Mouse (Mus musculus) adrenal gland, postnatal 4 days (tissue): ENCODE measurements around the gene Txlnb. TPM values are rescaled to one million over a fixed set of nuclear protein-coding genes. Genes with fewer than 3 reads are reported as not detected.
"Not testable (repeated sequence)": the region's sequence is repeated elsewhere in the genome, so short reads cannot be mapped to it uniquely, and the experiment has no call there.

Experiments
- DNase-seq, 2 experiments: peaks; one replicate each; pipeline ENCODE4 v3.0.0; 2021 to 2022; ENCODE audit warnings: low spot score in 2 of 2, mixed read lengths in 2 of 2
- long read RNA-seq, 2 experiments: library from polyadenylated mRNA; stranded (forward); transcript quantifications; one replicate each; pipeline ENCODE4 v2.0.0; 2021
- total RNA-seq, 2 experiments: library from RNA; stranded (reverse); gene quantifications; 2 replicates each; pipeline ENCODE4 v1.2.3; 2021

Txlnb gene
- total RNA-seq = 1 to 10 TPM; 1.7 to 3.2 TPM
- long read RNA-seq, experiment 1, full-length matches to known transcripts = 1 of 1 reads
- long read RNA-seq, experiment 1, partial matches to known transcripts = 0 of 1 reads
- long read RNA-seq, experiment 1, other reads (novel, unspliced or antisense) = 0 of 1 reads
- long read RNA-seq, experiment 2, full-length matches to known transcripts = 2 of 3 reads
- long read RNA-seq, experiment 2, partial matches to known transcripts = 1 of 3 reads
- long read RNA-seq, experiment 2, other reads (novel, unspliced or antisense) = 0 of 3 reads

DNA sequence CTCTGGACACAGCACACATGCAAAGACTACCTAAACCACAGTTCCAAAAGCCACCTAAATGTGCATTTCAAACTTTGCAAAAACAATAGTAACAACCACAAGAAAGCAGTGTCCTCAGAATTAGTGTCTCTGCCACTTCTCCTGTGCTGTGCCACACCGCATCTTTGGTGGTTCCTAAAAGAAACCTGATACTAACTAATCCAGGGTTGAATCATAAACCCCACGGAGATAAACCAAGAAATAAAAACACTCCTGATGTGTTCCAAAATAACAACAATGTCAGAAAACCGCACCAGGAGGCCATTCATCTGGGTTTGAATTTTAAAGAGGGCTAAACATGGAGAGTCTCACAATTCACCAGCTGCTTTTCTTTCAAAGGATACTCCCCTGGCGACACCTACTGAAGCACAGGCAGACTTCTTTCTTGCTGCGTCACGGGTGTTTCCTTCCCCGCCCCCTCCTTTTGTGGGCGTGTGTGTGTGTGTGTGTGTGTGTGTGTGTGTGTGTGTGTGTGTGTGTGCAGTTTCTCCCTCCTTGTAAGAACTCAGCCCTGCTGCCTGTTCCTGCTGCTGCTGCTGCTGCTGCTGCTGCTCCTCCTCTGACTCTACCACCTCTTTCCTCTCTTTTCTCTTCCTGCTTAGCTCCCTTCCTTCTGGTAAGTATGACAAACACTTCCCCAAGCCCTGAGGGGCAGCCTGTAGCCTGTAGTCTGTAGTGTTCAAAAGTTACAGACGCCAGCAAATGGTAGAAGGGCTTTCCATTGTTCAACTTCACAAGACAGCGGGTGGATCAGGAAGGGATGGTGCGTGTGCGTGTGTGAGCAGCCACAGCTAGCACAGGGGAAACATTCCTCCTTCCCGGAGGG, at the start of gene Txlnb:
TSS of gene Txlnb (plus strand) at position 460 of the 865 bp plus-strand sequence.
- no peak for DNase-seq

DNA sequence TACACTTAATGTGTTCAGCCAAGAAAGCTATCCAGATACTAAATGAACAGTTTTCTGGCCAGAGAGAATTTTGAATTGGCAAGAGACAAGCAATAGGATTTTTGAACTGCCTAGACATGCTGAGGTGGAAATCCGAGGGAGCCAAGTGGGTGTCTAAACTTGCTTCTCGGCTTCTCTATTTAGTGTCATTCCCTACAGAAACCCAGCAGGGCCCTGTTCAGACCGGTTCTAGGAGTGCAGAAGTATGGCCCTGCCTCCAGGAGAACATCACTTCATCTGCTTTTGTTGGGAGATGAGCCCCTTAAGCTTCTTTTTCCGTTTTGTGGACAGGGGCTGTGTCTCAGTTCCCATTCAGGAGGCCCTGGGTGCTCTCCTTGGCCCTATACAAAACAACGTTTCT, 43.5 kb upstream of the Txlnb start:
- no peak for DNase-seq

DNA sequence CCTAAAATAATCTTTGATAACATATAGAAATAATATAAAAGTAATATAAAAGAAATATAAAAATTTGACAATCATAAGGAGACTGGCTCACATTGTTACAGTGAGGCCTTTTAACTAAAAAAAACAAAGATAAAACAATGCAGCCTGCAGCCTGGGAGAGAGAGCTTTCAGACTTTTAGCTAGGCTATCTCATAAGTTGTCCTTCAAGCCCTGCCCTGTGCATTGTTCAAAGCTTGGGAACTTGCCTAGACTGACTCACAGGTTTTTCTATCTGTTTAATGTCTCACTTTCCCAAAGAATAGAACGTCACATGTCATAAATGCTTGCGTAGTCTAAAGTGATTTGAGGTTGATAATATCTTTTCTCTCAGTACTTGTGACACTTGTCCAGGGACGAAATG, 36.3 kb upstream of the Txlnb start:
- DNase-seq = no peak

DNA sequence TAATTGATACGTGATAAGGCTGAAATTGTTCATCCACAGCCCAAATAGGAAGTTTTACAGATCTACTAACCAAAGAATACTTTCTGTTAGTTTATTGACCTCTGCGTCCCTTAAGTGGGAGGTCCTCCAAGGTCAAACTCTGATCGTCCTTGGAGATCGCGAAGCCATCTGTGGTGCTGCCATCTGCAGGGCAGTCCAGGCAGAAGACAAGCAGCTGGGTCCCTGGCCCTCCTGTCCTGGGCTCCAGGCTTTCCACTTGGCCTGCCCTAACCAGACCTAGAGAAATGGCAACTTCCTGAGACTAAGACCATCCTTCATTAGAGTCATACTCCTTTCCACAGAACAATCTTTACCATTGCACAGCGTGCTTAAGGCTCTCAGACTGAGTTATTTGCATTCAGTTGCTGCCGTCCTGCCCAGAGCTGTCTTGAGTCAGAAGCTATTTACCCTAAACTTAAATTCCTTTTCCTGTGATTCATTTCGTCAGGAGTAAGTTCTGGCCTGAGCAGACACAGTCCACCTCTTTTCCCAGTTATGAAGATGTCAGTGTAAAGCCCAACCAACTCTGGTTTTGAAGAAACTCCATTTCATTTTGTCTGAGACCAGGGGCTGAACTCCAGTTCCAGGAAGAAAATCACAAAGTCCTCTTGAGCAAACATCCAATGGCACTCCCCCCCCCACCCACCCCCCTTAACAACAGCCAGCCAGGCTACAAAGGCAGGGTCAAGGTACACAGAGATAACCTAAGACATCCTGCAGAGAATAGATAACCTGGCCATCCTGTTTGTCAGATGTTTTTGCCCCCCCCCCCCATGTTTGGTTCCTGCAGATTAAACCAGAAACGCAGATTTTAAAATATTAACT, 35.0 kb upstream of the Txlnb start:
- no peak for DNase-seq

DNA sequence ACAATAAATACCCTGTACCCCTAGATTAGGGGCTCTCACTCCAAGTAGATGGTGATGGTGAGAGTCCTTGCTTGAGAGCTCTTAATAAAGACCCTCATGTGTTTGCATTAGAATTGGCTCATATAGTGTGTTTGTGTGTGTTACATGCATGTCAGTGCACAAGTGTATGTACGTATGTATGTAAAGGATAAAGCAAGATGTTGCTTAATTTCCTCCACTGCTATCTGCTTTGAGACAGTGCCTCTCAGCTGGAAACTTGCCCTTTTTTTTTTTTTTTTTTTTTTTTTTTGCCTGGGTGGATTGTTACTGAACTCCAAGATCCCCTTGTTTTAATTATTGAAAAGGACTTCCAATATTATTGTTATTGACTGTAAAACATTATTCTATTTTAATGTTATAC, 34.4 kb upstream of the Txlnb start:
- no peak for DNase-seq

DNA sequence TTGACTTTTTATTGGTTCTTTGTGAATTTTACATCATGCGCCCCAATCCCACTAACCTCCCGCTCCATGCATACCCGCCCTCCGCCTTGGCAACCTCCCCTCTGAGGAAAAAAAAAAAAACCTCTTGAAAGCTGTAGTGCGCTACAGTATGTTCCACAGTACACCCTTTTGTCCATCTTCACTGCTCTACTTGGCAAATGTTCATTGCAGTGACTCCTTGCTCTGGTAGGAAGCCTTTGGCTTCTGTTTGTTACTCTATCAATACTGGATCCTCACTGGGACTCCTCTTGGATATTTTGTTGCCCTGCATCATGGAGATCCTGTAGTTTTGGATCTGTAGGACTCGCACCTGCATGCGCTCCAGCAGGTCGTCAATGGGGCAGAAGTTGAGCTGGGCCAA, 33.1 kb upstream of the Txlnb start:
- DNase-seq = no peak

DNA sequence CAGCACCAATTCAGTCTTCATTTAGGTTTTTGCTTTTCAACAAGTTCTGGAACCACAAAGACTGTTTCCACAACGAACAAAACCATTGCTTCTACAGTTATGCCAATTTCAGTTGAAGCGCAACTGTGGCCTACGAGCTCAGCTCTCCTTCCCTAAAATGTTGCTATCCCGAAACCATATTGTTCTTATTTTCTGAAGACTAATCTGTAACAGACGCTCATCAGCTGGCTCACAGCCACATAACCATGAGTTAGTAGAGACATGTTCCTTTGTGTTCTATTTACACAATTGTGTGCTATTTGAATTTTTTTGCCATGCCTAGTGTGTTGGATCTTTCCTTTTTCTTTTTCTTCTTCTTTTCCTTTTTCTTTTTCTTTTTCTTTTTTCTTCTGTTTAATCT, 26.2 kb upstream of the Txlnb start:
- DNase-seq = no peak

DNA sequence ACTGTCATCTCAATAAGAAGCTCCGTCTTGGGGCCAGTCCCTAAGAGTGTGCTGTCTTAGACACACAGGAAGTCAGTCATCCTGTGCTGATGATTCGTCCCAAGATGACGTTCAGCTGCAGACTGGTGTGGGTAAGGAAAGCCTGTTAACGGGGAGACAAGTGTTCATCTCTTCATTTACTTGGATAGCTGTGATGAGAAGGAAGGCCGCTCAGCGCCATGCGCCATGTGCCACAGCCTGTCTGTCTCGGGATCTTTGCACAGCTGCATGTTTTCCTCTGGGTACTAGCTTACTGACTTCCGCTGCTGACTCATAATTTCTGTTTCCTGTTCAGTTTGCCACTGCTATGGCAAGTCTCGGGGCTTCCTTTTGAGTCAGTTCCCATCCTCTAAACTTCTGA, 23.7 kb upstream of the Txlnb start:
- no peak for DNase-seq

DNA sequence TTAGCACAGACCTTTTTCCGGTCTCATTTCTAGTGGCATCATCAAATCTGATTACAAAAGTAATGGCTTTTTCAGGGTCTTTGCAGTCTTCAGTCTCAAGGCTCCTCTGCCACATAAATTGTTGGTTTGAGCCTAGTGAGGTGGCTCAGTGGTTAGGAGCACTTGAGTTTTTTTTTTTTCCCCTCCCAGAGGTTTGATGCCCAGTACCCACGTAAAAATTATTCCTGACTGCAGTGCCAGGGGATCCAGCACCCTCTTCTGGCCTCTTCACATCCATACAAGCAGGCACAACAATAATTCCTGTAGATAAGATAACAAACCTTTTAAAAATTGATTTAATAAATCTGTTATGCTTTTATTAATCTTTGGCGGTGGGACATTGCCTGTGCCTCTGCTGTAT, 21.7 kb upstream of the Txlnb start:
- DNase-seq = no peak

DNA sequence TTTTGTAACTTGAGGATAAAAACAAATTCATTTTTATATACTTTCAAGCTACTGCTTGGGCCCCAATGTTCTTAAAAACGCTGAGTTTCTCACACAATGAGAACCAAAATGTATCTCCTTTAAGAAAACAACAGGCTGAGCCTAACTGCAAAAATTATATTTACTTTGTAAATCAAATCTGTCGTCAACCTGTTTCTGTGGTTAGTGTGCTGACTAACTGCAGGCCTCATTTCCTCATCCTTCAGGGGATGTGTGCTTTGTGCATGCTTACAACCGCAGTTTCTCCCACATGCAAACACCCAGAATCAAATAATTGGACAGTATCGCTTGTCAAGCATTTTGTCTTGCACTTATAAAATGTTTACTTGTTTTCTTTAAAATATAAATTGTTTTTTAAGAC, 20.9 kb upstream of the Txlnb start:
- DNase-seq = no peak

DNA sequence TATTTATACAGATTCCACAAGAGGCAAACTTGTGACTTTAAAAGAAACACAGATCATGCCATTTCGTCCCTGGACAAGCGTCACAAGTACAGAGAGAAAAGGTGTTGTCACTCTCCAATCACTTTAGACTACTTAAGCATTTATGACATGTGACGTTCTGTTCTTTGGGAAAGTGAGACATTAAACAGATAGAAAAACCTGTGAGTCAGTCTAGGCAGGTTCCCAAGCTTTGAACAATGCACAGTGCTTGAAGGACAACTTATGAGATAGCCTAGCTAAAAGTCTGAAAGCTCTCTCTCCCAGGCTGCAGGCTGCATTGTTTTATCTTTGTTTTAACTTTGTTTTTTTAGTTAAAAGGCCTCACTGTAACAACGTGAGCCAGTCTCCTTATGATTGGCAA, 19.3 kb upstream of the Txlnb start:
- not testable (repeated sequence) for DNase-seq

DNA sequence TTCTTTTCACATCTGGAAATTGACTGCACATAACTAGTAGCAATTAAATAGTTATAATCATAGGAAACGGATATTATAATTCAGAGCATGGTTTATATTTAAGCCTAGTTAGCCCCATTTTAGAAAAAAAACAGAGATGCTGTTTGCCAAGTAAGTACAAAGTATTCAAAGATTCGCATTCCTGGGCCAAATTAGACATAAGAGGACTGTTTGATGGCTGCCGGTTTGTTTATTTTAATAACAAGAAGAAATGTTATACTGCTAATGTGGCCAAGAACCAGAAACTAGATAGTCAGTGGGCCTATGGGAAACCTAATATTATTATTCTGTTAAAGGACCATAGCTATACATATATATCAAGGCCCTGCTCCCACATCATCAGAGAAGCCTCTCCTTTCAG, 9.3 kb upstream of the Txlnb start:
- no peak for DNase-seq

DNA sequence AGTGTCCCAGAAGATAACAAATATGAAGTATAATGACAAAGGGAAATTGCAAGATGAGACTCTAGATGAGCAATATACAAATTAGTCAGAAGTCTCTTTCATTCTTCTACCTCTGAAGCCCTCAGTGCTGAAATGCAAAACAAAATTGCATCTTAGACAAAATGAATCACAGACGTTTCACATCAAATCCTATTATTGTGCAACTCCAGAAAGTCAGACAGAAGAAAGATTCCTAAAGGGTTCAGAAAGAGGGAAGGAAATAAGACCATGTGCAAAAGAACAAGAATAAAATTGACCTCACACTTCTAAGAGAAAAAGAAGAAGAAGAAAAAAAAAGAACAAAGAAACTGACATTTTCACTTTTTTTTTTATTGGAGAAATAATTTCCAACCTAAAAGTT, 8.1 kb upstream of the Txlnb start:
- no peak for DNase-seq

DNA sequence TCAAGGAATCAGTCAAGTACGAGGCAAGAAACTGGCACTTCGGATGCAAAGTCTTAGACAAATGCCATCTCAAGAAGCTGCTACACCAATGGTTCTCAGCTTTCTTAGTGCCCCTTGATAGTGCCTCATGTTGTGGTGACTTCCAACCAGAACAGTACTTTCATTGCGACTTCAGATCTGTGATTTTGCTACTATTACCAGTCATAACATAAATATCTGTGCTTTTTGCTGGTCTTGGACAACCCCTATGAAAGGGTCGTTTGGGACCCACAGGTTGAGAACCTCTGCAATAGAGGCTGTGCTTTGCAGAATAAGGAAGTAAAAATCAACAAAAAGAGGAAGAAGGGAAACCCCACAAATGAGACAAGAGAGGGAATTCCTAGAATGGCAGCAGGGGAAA, 7.7 kb upstream of the Txlnb start:
- DNase-seq = no peak

DNA sequence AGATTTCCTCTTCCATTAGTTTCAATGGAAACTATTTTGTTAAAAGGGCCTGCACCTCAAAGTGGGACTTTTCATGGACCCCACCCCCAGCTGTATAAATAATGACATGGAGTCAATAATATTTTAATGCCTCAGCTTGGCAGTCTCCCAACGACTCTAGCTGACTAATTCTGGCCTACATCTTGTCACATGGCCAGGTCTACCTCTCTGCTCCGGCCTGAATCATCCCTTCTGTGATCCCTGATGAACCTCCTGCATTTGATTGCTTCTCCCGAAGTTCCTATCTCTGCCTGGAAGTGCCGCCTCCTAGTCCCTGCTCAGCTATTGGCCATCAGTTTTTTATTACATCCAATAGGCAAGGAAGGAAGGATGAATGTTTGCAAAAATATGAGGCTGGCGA, 2.1 kb upstream of the Txlnb start:
- DNase-seq = no peak

DNA sequence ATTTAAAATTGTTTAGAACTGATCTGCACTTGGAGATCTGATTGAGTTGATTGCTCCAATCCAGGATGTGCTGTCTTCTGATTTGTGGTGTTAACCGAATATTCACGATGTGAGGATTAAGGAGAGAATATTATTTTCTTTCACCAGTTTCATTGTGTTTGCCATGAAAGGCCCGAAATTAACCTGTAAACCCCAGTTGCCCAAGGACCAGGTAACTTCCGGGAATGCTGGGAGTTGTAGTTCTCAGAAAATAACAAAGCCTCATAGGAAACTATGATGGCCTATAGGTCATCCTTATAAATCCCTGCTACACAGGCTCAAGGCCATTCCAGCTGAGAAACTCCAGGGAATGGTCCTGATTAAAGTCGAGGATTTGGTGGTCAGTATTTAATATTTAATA, 1.6 kb upstream of the Txlnb start:
- DNase-seq = no peak

DNA sequence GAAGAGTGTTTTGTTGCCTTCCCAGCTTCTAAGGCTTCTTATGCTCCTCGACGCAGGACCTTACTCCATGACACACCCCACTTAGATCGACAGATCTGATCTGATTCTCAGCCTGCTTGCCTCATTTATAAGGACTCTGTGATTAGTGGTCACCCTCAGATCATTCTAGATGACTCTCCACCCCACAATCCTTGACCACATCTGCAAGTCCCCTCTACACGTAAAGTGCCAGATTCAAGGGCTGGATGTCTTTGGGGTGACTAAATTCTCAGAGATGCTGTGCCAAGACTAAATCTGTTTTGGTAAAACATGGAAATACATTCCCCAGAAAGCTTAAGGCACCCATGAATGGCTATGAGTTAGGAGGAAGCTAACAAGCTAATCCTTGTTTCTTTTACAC, 799 bp upstream of the Txlnb start:
- no peak for DNase-seq

DNA sequence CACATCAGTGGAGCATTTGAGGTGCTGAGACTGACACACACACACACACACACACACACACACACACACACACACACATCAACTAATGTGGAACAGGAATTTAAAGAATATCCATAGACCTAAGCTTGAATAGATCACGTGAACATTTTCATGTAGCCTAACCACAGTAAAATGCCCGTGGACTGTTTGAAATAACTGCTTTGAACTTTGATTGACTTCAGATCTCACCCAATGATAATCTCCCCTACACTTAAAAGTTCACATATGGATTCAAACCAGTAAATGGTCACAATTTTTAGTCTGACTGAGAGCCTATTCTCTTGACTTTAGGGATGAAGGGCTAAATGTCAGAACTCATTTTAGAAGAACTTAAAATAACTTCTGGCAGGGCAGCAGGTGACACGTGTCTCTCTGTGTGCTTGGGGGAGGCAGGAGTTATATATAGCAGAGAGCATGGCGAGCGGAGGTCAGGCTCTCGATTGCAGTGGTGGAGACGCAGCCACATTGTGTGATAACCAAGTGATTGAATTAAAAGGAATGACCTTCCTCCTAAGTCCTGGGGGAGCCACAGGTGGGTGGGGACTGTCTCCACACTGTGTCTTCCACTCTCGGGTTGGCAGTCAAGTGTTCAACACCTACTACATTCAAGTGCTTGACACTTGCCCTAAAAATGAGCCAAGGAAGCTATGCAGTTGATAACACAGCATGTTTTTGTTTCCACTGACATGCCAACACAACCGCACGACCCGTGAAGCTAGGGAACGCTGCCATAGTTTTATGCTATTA, 1.0 kb downstream of the Txlnb start:
- no peak for DNase-seq

DNA sequence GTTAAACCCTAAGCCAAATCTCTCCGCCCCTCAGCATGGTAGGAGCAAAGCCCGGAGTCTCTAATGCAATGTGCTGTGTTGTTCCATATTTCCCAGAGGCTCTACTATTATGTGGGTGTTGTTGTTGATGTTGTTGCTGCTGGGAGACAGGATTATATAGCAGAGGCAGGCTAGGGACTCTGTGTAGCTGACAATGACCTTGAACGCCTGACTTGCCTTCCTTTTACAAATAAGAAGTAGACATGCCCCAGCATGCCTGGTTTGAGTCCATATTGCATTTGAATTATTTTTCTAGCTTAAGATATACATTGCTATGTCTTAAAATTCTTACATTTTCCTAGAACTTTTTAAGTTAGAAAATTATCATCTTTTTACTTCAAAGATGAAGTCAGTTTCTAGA, 1.7 kb downstream of the Txlnb start:
- no peak for DNase-seq

DNA sequence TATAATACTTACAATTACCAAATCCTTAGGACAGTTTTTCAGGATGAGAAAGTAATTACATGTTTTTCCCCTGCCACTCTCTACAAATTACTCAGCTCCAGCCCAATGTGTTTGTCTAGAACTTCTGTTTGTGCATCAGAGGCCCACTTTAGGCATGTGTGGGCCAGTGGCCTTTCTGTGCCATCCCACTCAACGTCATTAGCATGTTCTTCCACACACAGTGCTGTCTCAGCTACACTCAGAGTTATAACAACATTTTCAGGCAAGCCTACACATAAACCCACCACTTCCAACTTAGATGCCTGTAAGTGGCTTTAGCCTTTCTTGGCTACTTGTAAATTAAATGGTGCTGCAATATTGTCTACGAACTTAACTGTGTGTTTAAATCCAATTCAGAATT, 5.8 kb downstream of the Txlnb start:
- DNase-seq = no peak

DNA sequence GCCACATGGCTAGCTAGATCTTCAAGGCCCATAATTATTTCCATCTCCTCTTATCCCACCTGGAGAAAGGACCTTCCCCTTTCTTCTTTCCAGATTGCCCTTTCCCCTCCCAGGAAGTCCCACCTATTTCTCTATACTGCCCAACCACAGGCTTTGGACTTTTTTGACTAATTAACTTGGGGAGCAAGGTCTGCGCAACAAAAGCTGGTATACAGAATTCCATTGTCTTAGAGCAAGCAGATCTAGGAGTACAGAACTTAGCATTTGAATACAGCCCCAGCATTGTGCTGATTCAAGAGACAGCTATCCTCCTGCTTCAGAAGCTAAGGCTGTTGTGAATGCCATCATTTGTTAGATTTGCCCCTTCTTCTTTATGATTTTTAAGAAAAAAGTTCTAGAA, 12.5 kb downstream of the Txlnb start:
- DNase-seq = no peak
